Mouse (Mus musculus) heart, adult 2 months (tissue): ENCODE measurements around the gene Acacb. TPM values are rescaled to one million over a fixed set of nuclear protein-coding genes. Genes with fewer than 3 reads are reported as not detected.

Experiments used
- DNase-seq, 2 experiments: peaks; one replicate each; pipeline ENCODE4 v3.0.0; 2021
- H3K27ac ChIP-seq: fragments of 200-600 bp; 2 replicates; pipeline ENCODE4 v1.8.1; 2022
- H3K27me3 ChIP-seq: fragments of 200-500 bp; 2 replicates; pipeline ENCODE4 v1.6.1; 2012; ENCODE audit warnings: mild to moderate bottlenecking, low read length, inconsistent platforms, mixed read lengths; ENCODE audit not compliant: control insufficient read depth, insufficient read depth
- H3K36me3 ChIP-seq: fragments of 200-500 bp; 2 replicates; pipeline ENCODE4 v1.6.1; 2012; ENCODE audit warnings: low read length, inconsistent platforms; ENCODE audit not compliant: control insufficient read depth, insufficient read depth
- H3K4me1 ChIP-seq: fragments of 200-500 bp; 2 replicates; pipeline ENCODE4 v1.6.1; 2011; ENCODE audit warnings: low read length; ENCODE audit not compliant: control insufficient read depth, insufficient read depth
- H3K4me3 ChIP-seq: fragments of 200-600 bp; 2 replicates; pipeline ENCODE4 v1.8.1; 2022
- H3K79me2 ChIP-seq: fragments of 200-500 bp; replicated peaks from 2 replicates; pipeline ENCODE4 v1.6.1; 2012; ENCODE audit warnings: mild to moderate bottlenecking, inconsistent platforms, low read length, moderate library complexity, mixed read lengths; ENCODE audit not compliant: control insufficient read depth, insufficient read depth
- H3K9ac ChIP-seq: fragments of 200-500 bp; 2 replicates; pipeline ENCODE4 v1.6.1; 2012; ENCODE audit warnings: low read depth, mild to moderate bottlenecking, control low read depth, inconsistent platforms, low read length, mixed read lengths
- CTCF ChIP-seq: fragments of 200-600 bp; IDR thresholded peaks from 2 replicates; pipeline ENCODE4 v1.8.1; 2022; ENCODE audit warnings: antibody characterized with exemption, mild to moderate bottlenecking, moderate library complexity
- EP300 ChIP-seq: fragments of 200-500 bp; IDR thresholded peaks from 2 replicates; pipeline ENCODE4 v1.6.1; 2011; ENCODE audit warnings: low read depth, low read length, control low read depth; ENCODE audit not compliant: insufficient read depth
- POLR2A ChIP-seq: fragments of 200-500 bp; IDR thresholded peaks from 2 replicates; pipeline ENCODE4 v1.6.1; 2011; ENCODE audit warnings: mild to moderate bottlenecking, low read depth, low read length, control low read depth; ENCODE audit not compliant: insufficient read depth
- WGBS: fragments of 180-500 bp; shearing (Covaris S2); methylation state at CpG from one replicate; pipeline ENCODE4 v1.1.7; 2018; 5-methylcytosine and 5-hydroxymethylcytosine counted together
- intact Hi-C: fragments of 180-260 bp; cut with DNase I; formaldehyde crosslinking; loops from one replicate; pipeline ENCODE4 v1.15.1; 2025
- polyA plus RNA-seq: library from polyadenylated mRNA; depleted of rRNA; stranded (reverse); fragments of >200 nt; gene quantifications from 2 replicates; pipeline ENCODE4 v1.2.3, GENCODE M21; 2012
- total RNA-seq, 2 experiments: library from RNA; stranded (reverse); gene quantifications; 2 replicates each; pipeline ENCODE4 v1.2.3; 2021

Gene Acacb
- total and polyA plus RNA-seq, 3 experiments, result 105 to 251 (median 205) TPM

- H3K4me1 ChIP-seq, result no peaks in the 10 kb centered on the region
- no peak overlapping the region for H3K9ac ChIP-seq
- H3K79me2 ChIP-seq, result no peaks in the 10 kb centered on the region
- intact Hi-C loops, result no loop called here
- H3K4me3 ChIP-seq, result no peak overlapping the region
- 90% methylated on average over 14 of the region's 14 CpGs for WGBS
- no peaks in the 10 kb centered on the region for H3K36me3 ChIP-seq
- H3K27ac ChIP-seq, result no peak overlapping the region
- TF ChIP-seq EP300, result no peak
- no peak for TF ChIP-seq CTCF
- no peak for DNase-seq
- no peaks in the 10 kb centered on the region for H3K27me3 ChIP-seq
Measured at GRCm38 (mm10) chr5:114218771-114219170, 72.4 kb downstream of the Acacb start.

- TF ChIP-seq EP300 (no peak), POLR2A (no peak), CTCF (no peak)
- Histone ChIP-seq H3K9ac (no peak overlapping the region), H3K27ac (no peak overlapping the region), H3K4me3 (no peak overlapping the region), H3K4me1 (no peaks in the 10 kb centered on the region), H3K36me3 (no peaks in the 10 kb centered on the region), H3K27me3 (no peaks in the 10 kb centered on the region), H3K79me2 (no peaks in the 10 kb centered on the region)
- DNase-seq, result no peak
- WGBS, result 95% methylated on average over 7 of the region's 7 CpGs
- intact Hi-C loops, result no loop called here
Measured at GRCm38 (mm10) chr5:114226051-114226450, 79.7 kb downstream of the Acacb start.

- Histone ChIP-seq H3K79me2 (no peaks in the 10 kb centered on the region), H3K27me3 (no peaks in the 10 kb centered on the region), H3K4me1 (no peaks in the 10 kb centered on the region), H3K36me3 (no peaks in the 10 kb centered on the region), H3K4me3 (no peak overlapping the region), H3K9ac (no peak overlapping the region), H3K27ac (no peak overlapping the region)
- intact Hi-C loops, result no loop called here
- DNase-seq, result no peak
- 76% methylated on average over 5 of the region's 5 CpGs for WGBS
- TF ChIP-seq EP300 (no peak), POLR2A (no peak), CTCF (no peak)
Measured at GRCm38 (mm10) chr5:114228901-114229300, 82.6 kb downstream of the Acacb start.

GRCm38 (mm10) chr5:114238924-114239323, 92.6 kb downstream of the Acacb start:
- no peaks in the 10 kb centered on the region for H3K27me3 ChIP-seq
- H3K79me2 ChIP-seq, result no peaks in the 10 kb centered on the region
- H3K27ac ChIP-seq, result no peak overlapping the region
- no peak for TF ChIP-seq POLR2A
- no peak for TF ChIP-seq EP300
- no peak for TF ChIP-seq CTCF
- no peak overlapping the region for H3K9ac ChIP-seq
- no peaks in the 10 kb centered on the region for H3K36me3 ChIP-seq
- intact Hi-C loops, result no loop called here
- no peak for DNase-seq
- H3K4me3 ChIP-seq, result no peak overlapping the region
- WGBS, result 32% methylated on average over 7 of the region's 7 CpGs
- no peaks in the 10 kb centered on the region for H3K4me1 ChIP-seq

GRCm38 (mm10) chr5:114239737-114240136, 93.4 kb downstream of the Acacb start:
- no peak overlapping the region for H3K4me3 ChIP-seq
- H3K27me3 ChIP-seq, result no peaks in the 10 kb centered on the region
- no peaks in the 10 kb centered on the region for H3K4me1 ChIP-seq
- H3K36me3 ChIP-seq, result no peaks in the 10 kb centered on the region
- DNase-seq, result no peak
- H3K9ac ChIP-seq, result no peak overlapping the region
- no peak overlapping the region for H3K27ac ChIP-seq
- 60% methylated on average over 14 of the region's 14 CpGs for WGBS
- intact Hi-C loops, result loop anchor here (5.0 kb wide), 1 partner anchor 37 kb away; no protein-coding TSS in a partner anchor
- no peak for TF ChIP-seq CTCF
- no peak for TF ChIP-seq POLR2A
- no peak for TF ChIP-seq EP300
- H3K79me2 ChIP-seq, result no peaks in the 10 kb centered on the region

GRCm38 (mm10) chr5:114246465-114246864, 100.1 kb downstream of the Acacb start:
- Histone ChIP-seq H3K27me3 (no peaks in the 10 kb centered on the region), H3K4me1 (no peaks in the 10 kb centered on the region), H3K9ac (no peak overlapping the region), H3K79me2 (no peaks in the 10 kb centered on the region), H3K36me3 (no peaks in the 10 kb centered on the region), H3K4me3 (no peak overlapping the region), H3K27ac (no peak overlapping the region)
- intact Hi-C loops, result no loop called here
- TF ChIP-seq EP300 (no peak), POLR2A (no peak), CTCF (no peak)
- WGBS, result 81% methylated on average over 7 of the region's 7 CpGs
- no peak for DNase-seq

- H3K4me3 ChIP-seq, result no peak overlapping the region
- TF ChIP-seq CTCF (peak; percentile 94), EP300 (0 out of 2 replicates have a peak, but pooled peaks have one; percentile 21), POLR2A (no peak)
- no peaks in the 10 kb centered on the region for H3K27me3 ChIP-seq
- H3K36me3 ChIP-seq, result no peaks in the 10 kb centered on the region
- WGBS, result 18% methylated on average over 14 of the region's 14 CpGs
- no peak overlapping the region for H3K27ac ChIP-seq
- peak; percentile 60 to 73 for DNase-seq
- no peaks in the 10 kb centered on the region for H3K79me2 ChIP-seq
- intact Hi-C loops, result loop anchor here (1.0 kb wide), 1 partner anchor 61 kb away; no protein-coding TSS in a partner anchor
- H3K4me1 ChIP-seq, result no peaks in the 10 kb centered on the region
- no peak overlapping the region for H3K9ac ChIP-seq
Measured at GRCm38 (mm10) chr5:114248174-114248589, 101.8 kb downstream of the Acacb start.
